In the genomic region with DNA sequence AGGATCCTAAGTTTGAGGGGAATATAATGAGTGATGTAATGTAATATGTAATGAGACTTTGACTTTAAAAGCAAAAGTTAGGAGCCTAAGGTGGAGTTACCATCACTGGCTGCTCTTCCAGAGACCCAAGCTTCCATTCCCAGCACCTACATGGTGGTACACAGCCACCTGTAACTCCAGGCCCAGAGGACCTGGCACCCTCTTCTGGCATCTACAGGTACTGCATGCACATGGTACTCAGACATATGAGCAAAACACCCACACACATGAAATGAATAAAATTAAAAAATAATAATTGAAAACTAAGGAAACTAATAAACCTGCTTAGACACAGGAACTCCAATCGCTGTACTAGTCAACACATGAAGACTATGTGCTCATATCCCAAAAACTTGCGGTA, we compare ENCODE assay signal across 14 mouse cellular contexts. TPM values are rescaled to one million over a fixed set of nuclear protein-coding genes. Genes with fewer than 3 reads are reported as not detected.
A peak's percentile ranks its signal among the peaks of the same experiment; 100 is the strongest.
DNase-seq lines count a peak whose midpoint lies in the region; ATAC-seq and TF ChIP-seq lines count a peak whose summit lies in the region.
"Had no signal": no experiment of that assay in that cellular context is flagged by ENCODE, and none has a peak within 500 bp of the region (broad histone marks: within the 10 kb centered on the region; RNA-seq: fewer than 3 reads in every experiment).

No protein-coding gene starts in this region.

- H3K4me2 ChIP-seq in midbrain, postnatal 0 days (ENCODE audit: low read depth, low read length, poor library complexity, severe bottlenecking) = no peak overlapping the region
- no peak overlapping the region for H3K4me2 ChIP-seq in midbrain, embryonic 15.5 days
- no peak overlapping the region for H3K4me2 ChIP-seq in stomach, postnatal 0 days (replicated peaks; ENCODE audit: low read depth)
- H3K4me2 ChIP-seq: intestine, embryonic 15.5 days had no signal

- H3K4me1 ChIP-seq in kidney, adult 2 months (ENCODE audit: control insufficient read depth, insufficient read depth, low read length) = no peaks in the 10 kb centered on the region
- peaks cover 9% of the 10 kb centered on the region for H3K4me1 ChIP-seq in midbrain, postnatal 0 days (ENCODE audit: insufficient read depth, low read length)
- peaks cover 22% of the 10 kb centered on the region for H3K4me1 ChIP-seq in midbrain, embryonic 15.5 days
- H3K4me1 ChIP-seq in ES-E14 (ENCODE audit: control insufficient read depth in 2 of 2, insufficient read depth in 2 of 2, low read length in 2 of 2, poor library complexity in 1 of 2) = no peaks in the 10 kb centered on the region
- no peaks in the 10 kb centered on the region for H3K4me1 ChIP-seq in stomach, postnatal 0 days (replicated peaks; ENCODE audit: control insufficient read depth, insufficient read depth)
- peaks cover 38% of the 10 kb centered on the region for H3K4me1 ChIP-seq in midbrain, embryonic 10.5 days
- H3K4me1 ChIP-seq: intestine, embryonic 15.5 days had no signal

- H3K9ac ChIP-seq in midbrain, postnatal 0 days (replicated peaks; ENCODE audit: low read length, poor library complexity, severe bottlenecking) = no peak overlapping the region
- H3K9ac ChIP-seq in midbrain, embryonic 15.5 days = no peak overlapping the region
- H3K9ac ChIP-seq in ES-E14 (ENCODE audit: insufficient read depth, low read depth, low read length, poor library complexity, severe bottlenecking) = no peak overlapping the region
- no peak overlapping the region for H3K9ac ChIP-seq in stomach, postnatal 0 days (ENCODE audit: low read length)
- H3K9ac ChIP-seq: intestine, embryonic 15.5 days had no signal

- H3K9me3 ChIP-seq in midbrain, postnatal 0 days (ENCODE audit: low read length) = no peaks in the 10 kb centered on the region
- no peaks in the 10 kb centered on the region for H3K9me3 ChIP-seq in midbrain, embryonic 15.5 days
- H3K9me3 ChIP-seq in ES-E14 (ENCODE audit: control insufficient read depth, insufficient read depth, low read depth, low read length) = no peaks in the 10 kb centered on the region
- no peaks in the 10 kb centered on the region for H3K9me3 ChIP-seq in stomach, postnatal 0 days (ENCODE audit: control insufficient read depth, low read length)
- no peaks in the 10 kb centered on the region for H3K9me3 ChIP-seq in midbrain, embryonic 10.5 days (replicated peaks)
- H3K9me3 ChIP-seq: intestine, embryonic 15.5 days had no signal

- no peak for ATAC-seq in midbrain, postnatal 0 days (ENCODE audit: low FRiP score)
- no peak for ATAC-seq in midbrain, embryonic 15.5 days (replicated peaks)
- no peak for ATAC-seq in stomach, postnatal 0 days (ENCODE audit: low FRiP score, low TSS enrichment)
- ATAC-seq: forebrain, embryonic 14.5 days; intestine, embryonic 15.5 days; midbrain, embryonic 16.5 days had no signal

- H3K27me3 ChIP-seq in kidney, adult 2 months (replicated peaks; ENCODE audit: control insufficient read depth, insufficient read depth, low read length) = no peaks in the 10 kb centered on the region
- H3K27me3 ChIP-seq in midbrain, postnatal 0 days (ENCODE audit: insufficient read depth, low read length) = no peaks in the 10 kb centered on the region
- H3K27me3 ChIP-seq in midbrain, embryonic 15.5 days (replicated peaks) = no peaks in the 10 kb centered on the region
- no peaks in the 10 kb centered on the region for H3K27me3 ChIP-seq in stomach, postnatal 0 days (ENCODE audit: control insufficient read depth, insufficient read depth, low read length)
- peaks cover 20% of the 10 kb centered on the region for H3K27me3 ChIP-seq in midbrain, embryonic 10.5 days (ENCODE audit: low read depth, poor library complexity, severe bottlenecking)
- H3K27me3 ChIP-seq: intestine, embryonic 15.5 days had no signal

- no peaks in the 10 kb centered on the region for H3K36me3 ChIP-seq in kidney, adult 2 months (ENCODE audit: control insufficient read depth, insufficient read depth, low read length)
- H3K36me3 ChIP-seq in midbrain, postnatal 0 days (ENCODE audit: insufficient read depth, low read length) = no peaks in the 10 kb centered on the region
- no peaks in the 10 kb centered on the region for H3K36me3 ChIP-seq in midbrain, embryonic 15.5 days (replicated peaks)
- H3K36me3 ChIP-seq in ES-E14 (ENCODE audit: control insufficient read depth, insufficient read depth, low read length, poor library complexity, severe bottlenecking) = no peaks in the 10 kb centered on the region
- no peaks in the 10 kb centered on the region for H3K36me3 ChIP-seq in stomach, postnatal 0 days (ENCODE audit: control insufficient read depth, insufficient read depth, low read length)
- H3K36me3 ChIP-seq in midbrain, embryonic 10.5 days = no peaks in the 10 kb centered on the region
- H3K36me3 ChIP-seq: intestine, embryonic 15.5 days had no signal

- H3K4me3 ChIP-seq in kidney, adult 2 months (ENCODE audit: insufficient read depth, low read depth, low read length) = no peak overlapping the region
- no peak overlapping the region for H3K4me3 ChIP-seq in midbrain, postnatal 0 days (ENCODE audit: low read depth, low read length)
- no peak overlapping the region for H3K4me3 ChIP-seq in midbrain, embryonic 15.5 days
- no peak overlapping the region for H3K4me3 ChIP-seq in ES-E14 (ENCODE audit: insufficient read depth in 1 of 2, low read depth in 1 of 2, low read length in 2 of 2, poor library complexity in 1 of 2, severe bottlenecking in 1 of 2)
- H3K4me3 ChIP-seq in stomach, postnatal 0 days (ENCODE audit: low read depth, low read length) = no peak overlapping the region
- no peak overlapping the region for H3K4me3 ChIP-seq in midbrain, embryonic 10.5 days
- H3K4me3 ChIP-seq: intestine, embryonic 15.5 days had no signal

- TF ChIP-seq CTCF in kidney, adult 2 months (conservative IDR thresholded peaks at IDR 0.05; ENCODE audit: insufficient read depth, insufficient read length, low read depth, low read length) = peak; percentile 35
- TF ChIP-seq CTCF in midbrain, postnatal 0 days (IDR thresholded peaks at IDR 0.05) = peak; percentile 48
- TF ChIP-seq CTCF in stomach, postnatal 0 days (IDR thresholded peaks at IDR 0.05; ENCODE audit: low read depth) = peak; percentile 42

- 77% methylated on average over 2 of the region's 2 CpGs for WGBS in kidney, adult 2 months
- 81% methylated on average over 2 of the region's 2 CpGs for WGBS in midbrain, postnatal 0 days
- WGBS in midbrain, embryonic 15.5 days = 79% methylated on average over 2 of the region's 2 CpGs
- WGBS in stomach, postnatal 0 days = 75% methylated on average over 2 of the region's 2 CpGs
- WGBS in midbrain, embryonic 10.5 days = 79% methylated on average over 2 of the region's 2 CpGs

- in situ Hi-C loops in ES-E14 (cut with MboI; ENCODE audit: low sequenced_read_pairs in 2 of 2, unreplicated experiment in 2 of 2) = no loop called here

- TF ChIP-seq EP300 in stomach, postnatal 0 days (optimal IDR thresholded peaks at IDR 0.05) = no peak

- H3K27ac ChIP-seq in kidney, adult 2 months (ENCODE audit: insufficient read depth, low read depth, low read length) = no peak overlapping the region
- H3K27ac ChIP-seq in midbrain, postnatal 0 days (ENCODE audit: low read depth, low read length) = no peak overlapping the region
- no peak overlapping the region for H3K27ac ChIP-seq in midbrain, embryonic 15.5 days
- H3K27ac ChIP-seq in ES-E14 (ENCODE audit: insufficient read depth, low read depth, low read length, poor library complexity, severe bottlenecking) = no peak overlapping the region
- H3K27ac ChIP-seq in stomach, postnatal 0 days (replicated peaks) = no peak overlapping the region
- H3K27ac ChIP-seq in midbrain, embryonic 10.5 days (replicated peaks) = no peak overlapping the region
- H3K27ac ChIP-seq: intestine, embryonic 15.5 days had no signal

- DNase-seq in kidney, adult 2 months = no peak
- DNase-seq in kidney, postnatal 14 days = no peak
- no peak for DNase-seq in midbrain, postnatal 0 days (ENCODE audit: low spot score)
- DNase-seq in ES-E14 (ENCODE audit: low read depth, low spot score) = peak; percentile 15
- no peak for DNase-seq in stomach, postnatal 0 days (ENCODE audit: low spot score)
- no peak for DNase-seq in cerebellum, adult 11-12 months
- no peak for DNase-seq in midbrain, embryonic 10.5 days (ENCODE audit: low spot score)
- DNase-seq: heart, postnatal 14 days; spleen, adult 18-20 months had no signal

- no peak for TF ChIP-seq POLR2A in kidney, adult 2 months (IDR thresholded peaks at IDR 0.05; ENCODE audit: low read depth, low read length)

TF ChIP-seq in ES-E14, 5 proteins besides CTCF, POLR2A, EP300 and RAD21:
- no peak for TF ChIP-seq CHD2 (IDR thresholded peaks at IDR 0.05; ENCODE audit: low read depth, low read length)
- TF ChIP-seq ZNF384 (IDR thresholded peaks at IDR 0.05; ENCODE audit: low read depth, low read length) = no peak
- TF ChIP-seq MAFK (IDR thresholded peaks at IDR 0.05; ENCODE audit: insufficient read depth, low read depth, low read length) = no peak
- TF ChIP-seq ZC3H11A (IDR thresholded peaks at IDR 0.05; ENCODE audit: borderline replicate concordance, low read depth, low read length) = no peak
- TF ChIP-seq HCFC1 (IDR thresholded peaks at IDR 0.05; ENCODE audit: borderline replicate concordance, insufficient read depth, low read length) = no peak

RNA-seq across cellular contexts. Expression of a gene that starts 18.8 kb away (rescaled TPM):
- polyA plus RNA-seq in kidney, adult 2 months (2012; rRNA removed) = 0.01 and 0.03 TPM in 2 replicates
- 0.47 and 0.60 TPM in 2 replicates for total RNA-seq in midbrain, postnatal 0 days (2014; rRNA removed)
- polyA plus RNA-seq in midbrain, postnatal 0 days (2015; fragmentation: Nextera tagmentation; extraction: Ambion mirVana) = 0.27 and 0.35 TPM in 2 replicates
- 0.17 and 0.18 TPM in 2 replicates for polyA plus RNA-seq in midbrain, embryonic 15.5 days (2015; fragmentation: Nextera tagmentation; extraction: Ambion mirVana)
- 0.11 and 0.18 TPM in 2 replicates for total RNA-seq in ES-E14 (2012; rRNA removed)
- 0.01 and 0.04 TPM in 2 replicates for polyA plus RNA-seq in stomach, postnatal 0 days (2015; fragmentation: Nextera tagmentation; extraction: Ambion mirVana)
- polyA plus RNA-seq in midbrain, embryonic 10.5 days (2016; fragmentation: Nextera tagmentation; extraction: Ambion mirVana) = 0.21 and 0.36 TPM in 2 replicates
- polyA plus RNA-seq: gonadal fat pad, adult 2 months; intestine, embryonic 15.5 days had no signal
